Mouse (Mus musculus): ENCODE measurements around the gene Anxa1.

Anxa1 gene

DNA sequence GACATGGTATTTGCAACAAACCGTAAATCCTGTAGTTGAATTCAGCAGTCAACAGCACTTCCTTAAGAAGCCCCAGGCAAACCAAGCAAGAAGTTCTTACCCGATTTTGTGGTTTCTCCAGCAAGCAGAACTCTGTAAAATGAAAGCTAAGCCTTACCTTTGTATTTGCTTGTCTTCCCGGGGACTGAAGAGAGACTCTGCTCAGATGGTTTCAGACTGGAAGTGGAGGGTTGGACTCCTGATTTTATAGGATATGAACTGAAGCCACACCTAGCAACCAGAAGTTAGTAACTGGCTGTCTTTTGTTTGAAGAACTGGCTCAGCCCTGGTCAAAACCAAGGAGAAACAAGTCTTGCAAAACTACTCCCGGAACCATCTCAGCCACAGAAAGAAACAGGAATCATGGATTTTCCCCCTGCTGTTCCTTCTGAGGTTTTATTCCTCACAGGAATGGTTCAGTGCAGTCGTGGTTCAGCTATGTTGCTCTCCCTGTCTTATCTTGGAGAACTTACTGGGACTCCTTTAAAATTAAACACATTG lies at the start of gene Anxa1:
Gene Anxa1 (minus strand): TSS at position 490 of the 540 bp plus-strand sequence.
- no peak for DNase-seq (ENCODE audit: low read depth, low spot score)

DNA sequence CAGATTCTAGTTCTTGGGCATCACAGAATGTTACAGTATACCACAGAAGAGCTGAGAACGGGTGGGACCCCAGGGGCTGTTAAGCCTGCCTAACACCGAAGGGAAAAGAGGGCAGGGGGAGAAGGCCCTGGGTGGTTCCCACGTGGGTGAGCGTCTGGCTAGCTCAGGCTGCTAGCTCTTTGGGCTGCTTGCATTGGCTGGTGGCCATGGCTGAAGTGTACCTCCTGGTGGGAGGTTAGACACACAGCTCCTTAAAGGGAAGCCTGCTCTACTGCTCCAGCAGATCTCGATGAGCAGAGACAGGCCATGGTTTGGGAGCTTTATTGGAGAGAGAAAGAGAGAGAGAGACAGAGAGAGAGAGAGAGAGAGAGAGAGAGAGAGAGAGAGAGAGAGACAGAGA lies 46.3 kb upstream of the Anxa1 start:
- no peak for DNase-seq (ENCODE audit: low read depth, low spot score)

- DNase-seq (ENCODE audit: low read depth, low spot score): peak; percentile 25
Measured at GRCm38 (mm10) chr19:20434541-20434940, 43.8 kb upstream of the Anxa1 start.

- no peak for DNase-seq (ENCODE audit: low read depth, low spot score)
Measured at GRCm38 (mm10) chr19:20433966-20434365, 43.2 kb upstream of the Anxa1 start.

DNA sequence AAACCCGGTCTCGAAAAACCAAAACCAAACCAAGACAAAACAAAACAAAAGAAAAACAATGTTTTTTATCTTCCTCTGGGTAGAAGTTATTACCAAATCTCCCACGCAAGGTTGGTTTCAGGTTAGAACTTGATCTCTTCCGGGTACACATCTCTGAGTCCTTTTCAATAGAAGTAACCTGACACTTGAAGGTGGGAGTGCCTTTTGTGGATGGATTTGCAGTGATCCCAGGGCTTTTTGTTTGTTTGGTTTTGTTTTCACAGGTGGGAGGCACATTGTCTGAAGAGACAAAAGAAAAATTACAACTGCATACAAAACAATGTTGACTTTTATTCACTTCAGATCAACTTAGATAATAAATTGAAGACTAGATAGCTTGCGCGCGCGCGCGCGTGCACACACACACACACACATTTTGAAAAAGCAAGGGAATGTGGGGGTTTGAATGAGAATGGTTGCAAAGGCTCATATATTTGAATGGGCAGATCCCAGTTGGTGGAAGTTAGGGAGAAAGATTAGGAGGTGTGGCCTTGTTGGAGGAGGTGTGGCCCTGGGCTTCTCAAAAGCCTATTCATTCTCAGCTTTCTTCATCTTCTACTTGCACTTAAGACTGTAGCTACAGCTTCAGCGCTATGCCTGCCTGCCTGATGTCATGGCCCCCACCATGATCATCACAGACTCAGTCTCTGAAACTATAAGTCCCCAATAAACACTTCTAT lies 35.9 kb upstream of the Anxa1 start:
- DNase-seq (ENCODE audit: low read depth, low spot score): no peak

GRCm38 (mm10) chr19:20411276-20411675 lies 20.5 kb upstream of the Anxa1 start:
- peak; percentile 11 for DNase-seq (ENCODE audit: low read depth, low spot score)

DNA sequence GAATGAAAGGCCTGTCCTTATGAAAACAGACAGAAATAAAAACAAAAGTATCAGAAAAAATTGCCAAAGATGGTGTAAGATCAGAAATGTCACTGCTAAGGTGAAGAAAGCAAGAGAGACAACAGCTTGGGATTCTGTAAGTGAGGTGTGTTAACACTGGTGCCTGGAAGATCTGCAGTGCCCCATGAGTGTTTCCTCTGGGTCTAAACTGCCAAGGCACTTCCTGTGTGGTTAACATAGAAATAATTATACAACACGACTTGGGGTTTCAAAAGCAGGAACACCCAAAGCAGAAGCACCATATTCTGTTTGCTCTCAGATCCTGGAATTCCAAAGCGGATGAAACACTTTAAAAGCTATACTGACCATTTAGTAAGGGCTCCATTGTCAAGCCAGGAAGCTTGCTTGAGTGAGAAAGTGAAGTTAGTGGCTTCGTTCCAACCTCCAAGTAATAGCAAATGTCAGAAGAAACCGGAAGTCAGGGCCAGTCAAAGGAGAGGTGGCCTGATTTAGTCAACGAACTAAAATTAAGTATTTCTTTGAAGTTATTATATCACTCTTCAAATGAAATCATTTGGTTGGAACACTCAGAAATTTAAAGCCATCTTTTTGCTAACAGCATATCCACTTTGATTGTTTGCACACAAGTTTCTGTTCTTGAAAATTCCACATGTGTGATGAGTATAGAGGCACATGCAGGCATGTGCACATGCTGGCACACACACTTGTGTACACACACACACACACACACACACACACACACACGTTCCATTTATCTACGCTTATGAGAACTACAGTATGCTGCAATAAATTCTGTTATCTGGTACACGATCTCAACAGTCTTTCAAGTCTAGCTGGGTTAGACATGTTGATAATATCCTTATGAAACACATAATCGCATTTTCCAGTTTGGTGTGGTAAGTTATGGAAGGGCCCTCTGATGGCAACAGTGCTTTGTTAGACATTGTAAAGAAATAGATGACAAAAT lies 19.1 kb upstream of the Anxa1 start:
- DNase-seq (ENCODE audit: low read depth, low spot score): no peak

DNA sequence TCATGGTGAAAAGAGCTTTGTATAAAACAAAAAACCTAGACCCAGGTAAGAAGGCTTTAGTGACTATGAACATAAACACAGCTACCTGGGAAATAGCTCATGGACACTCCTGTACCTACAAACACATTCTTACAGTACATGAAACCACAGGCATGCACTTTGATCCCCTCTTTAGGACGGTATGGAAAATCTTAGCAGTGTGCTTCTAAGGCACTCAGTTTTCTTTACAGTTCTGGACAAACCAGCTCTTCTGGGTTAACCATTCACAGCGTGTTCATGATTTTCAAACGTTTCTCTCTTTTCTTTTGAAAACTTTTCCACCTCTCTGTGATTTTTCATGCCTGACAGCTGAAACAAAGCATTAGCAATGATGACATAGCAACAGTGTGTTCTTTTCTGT lies 15.7 kb upstream of the Anxa1 start:
- no peak for DNase-seq (ENCODE audit: low read depth, low spot score)

GRCm38 (mm10) chr19:20405015-20405414 lies 14.3 kb upstream of the Anxa1 start:
- DNase-seq (ENCODE audit: low read depth, low spot score): no peak

DNA sequence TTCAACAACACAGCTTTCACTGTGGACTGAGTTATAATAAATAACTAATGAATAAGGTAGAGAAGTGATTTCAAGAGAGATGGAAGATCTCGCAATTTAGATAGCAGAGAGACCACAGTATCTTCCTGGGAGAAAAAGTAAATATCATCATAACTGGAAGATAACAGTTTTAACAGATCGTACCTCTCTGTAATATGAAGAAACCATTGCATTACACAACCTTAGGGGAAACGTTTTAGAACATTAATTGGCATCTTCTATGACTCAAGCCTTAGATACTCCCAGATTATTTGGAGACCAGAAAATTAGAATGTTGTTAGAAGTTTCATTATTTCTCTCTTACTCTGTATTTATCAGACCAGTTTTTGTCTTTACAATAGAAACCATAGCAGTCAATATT lies 13.0 kb upstream of the Anxa1 start:
- no peak for DNase-seq (ENCODE audit: low read depth, low spot score)

DNA sequence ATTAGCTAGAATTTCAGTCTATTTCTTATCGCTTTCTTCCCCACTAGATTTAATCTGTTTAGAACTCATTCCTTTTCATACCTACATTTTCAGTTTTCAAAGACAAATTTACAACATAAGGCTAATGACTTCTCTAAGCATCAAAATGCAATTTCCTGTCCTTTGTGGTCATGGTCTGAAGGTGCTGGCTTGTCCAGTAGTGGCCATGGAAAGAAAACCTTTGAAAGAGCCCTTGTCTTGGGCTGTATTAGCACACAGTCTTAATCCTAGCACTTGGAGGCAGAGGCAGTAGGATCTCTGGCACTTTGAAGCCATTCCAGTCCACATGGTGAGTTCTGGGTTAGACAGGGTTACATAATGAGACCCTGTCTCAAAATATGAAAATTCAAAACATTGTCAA lies 12.5 kb upstream of the Anxa1 start:
- DNase-seq (ENCODE audit: low read depth, low spot score): no peak

- no peak for DNase-seq (ENCODE audit: low read depth, low spot score)
Measured at GRCm38 (mm10) chr19:20402516-20403200, 11.9 kb upstream of the Anxa1 start.

- no peak for DNase-seq (ENCODE audit: low read depth, low spot score)
Measured at GRCm38 (mm10) chr19:20401961-20402360, 11.2 kb upstream of the Anxa1 start.

- no peak for DNase-seq (ENCODE audit: low read depth, low spot score)
Measured at GRCm38 (mm10) chr19:20399187-20399586, 8.4 kb upstream of the Anxa1 start.

DNA sequence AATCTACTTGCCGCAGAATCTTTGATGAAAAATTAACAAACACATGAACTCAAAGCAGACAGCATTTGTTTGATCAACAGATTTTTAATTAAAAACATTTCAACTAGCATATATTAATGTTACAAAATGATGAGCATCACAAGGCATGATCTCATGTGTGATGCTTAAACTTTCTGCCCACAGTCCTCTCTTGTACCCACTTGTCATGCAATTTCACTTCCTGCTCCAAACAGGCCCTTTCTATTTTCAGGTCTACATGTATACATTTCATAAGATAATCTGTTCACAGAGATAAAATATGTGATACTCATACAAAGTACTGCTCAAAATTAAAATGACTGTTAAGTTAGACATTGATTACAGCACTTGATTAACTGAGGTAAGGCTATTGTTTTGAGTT lies 6.3 kb upstream of the Anxa1 start:
- DNase-seq (ENCODE audit: low read depth, low spot score): no peak

- no peak for DNase-seq (ENCODE audit: low read depth, low spot score)
Measured at GRCm38 (mm10) chr19:20393556-20394274, 3.0 kb upstream of the Anxa1 start.

GRCm38 (mm10) chr19:20389723-20390122 lies 1.0 kb downstream of the Anxa1 start:
- no peak for DNase-seq (ENCODE audit: low read depth, low spot score)

DNA sequence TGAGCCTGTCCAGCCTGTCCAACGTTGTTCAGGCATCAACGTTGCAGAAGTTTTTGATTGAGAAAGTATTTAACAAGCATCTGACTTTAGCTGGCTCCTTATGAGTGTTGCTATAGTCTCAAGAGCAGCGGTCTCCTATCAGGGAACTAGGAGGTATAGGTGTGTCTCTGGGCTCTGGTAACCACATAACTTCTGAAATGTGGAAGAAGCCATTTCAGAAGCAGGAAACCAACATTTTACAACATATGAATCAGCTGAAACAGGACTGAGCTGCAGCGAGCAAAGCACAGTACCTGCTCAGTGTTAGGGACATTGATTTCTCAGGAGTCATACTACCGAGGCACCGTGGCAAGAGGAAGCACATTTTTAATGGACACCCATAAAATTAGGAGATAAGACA lies 1.5 kb downstream of the Anxa1 start:
- DNase-seq (ENCODE audit: low read depth, low spot score): no peak

- no peak for DNase-seq (ENCODE audit: low read depth, low spot score)
Measured at GRCm38 (mm10) chr19:20388276-20388675, 2.5 kb downstream of the Anxa1 start.

DNA sequence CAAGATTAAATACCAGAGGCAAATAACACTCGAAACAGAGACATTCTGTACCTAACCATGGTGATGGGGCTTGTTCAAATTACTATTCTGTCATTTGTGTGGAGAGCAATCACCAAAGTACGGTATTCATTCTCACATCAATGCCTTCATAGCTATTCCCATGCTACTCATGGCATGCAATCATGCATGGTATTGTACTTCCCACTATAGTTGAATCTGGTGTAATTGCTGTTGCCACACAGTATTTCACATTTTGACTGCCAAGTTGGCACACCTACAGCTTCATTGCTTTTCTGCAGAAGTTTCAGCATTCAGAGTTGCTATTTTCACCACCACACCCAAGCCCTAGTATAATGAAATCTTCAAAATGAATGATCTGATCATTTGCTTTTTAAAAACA lies 4.4 kb downstream of the Anxa1 start:
- no peak for DNase-seq (ENCODE audit: low read depth, low spot score)

DNA sequence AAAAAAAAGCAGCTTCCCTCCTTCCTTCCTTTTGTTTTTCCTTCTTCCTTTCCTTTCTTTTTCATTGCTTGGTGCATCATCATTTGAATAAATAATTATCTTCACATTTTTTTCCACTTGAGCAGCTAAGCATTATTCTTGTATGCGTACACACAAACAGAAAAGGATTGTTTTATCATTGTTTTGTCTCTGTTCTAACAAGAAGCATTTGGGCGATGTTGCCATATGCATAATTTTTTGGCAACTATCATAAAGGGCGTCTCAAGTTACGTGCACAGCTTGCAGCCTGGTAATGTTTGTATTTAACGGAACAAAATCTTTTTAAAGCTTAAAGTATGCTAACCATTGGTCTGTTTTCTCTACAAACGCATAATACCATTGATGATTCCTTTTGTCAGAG lies 5.1 kb downstream of the Anxa1 start:
- no peak for DNase-seq (ENCODE audit: low read depth, low spot score)
